Mouse (Mus musculus) left cerebral cortex, adult 18-20 months (tissue): ENCODE measurements around the gene Cps1. TPM values are rescaled to one million over a fixed set of nuclear protein-coding genes. Genes with fewer than 3 reads are reported as not detected.

Source experiments
- DNase-seq, 2 experiments: peaks; one replicate each; pipeline ENCODE4 v3.0.0; 2021 to 2022; ENCODE audit warnings: low spot score in 2 of 2, mixed read lengths in 1 of 2
- total RNA-seq, 2 experiments: library from RNA; stranded (reverse); gene quantifications; 2 replicates each; pipeline ENCODE4 v1.2.3; 2021

Cps1 gene
- total RNA-seq, 2 experiments from 2014 or later, result 0.46 to 0.47 TPM

DNA sequence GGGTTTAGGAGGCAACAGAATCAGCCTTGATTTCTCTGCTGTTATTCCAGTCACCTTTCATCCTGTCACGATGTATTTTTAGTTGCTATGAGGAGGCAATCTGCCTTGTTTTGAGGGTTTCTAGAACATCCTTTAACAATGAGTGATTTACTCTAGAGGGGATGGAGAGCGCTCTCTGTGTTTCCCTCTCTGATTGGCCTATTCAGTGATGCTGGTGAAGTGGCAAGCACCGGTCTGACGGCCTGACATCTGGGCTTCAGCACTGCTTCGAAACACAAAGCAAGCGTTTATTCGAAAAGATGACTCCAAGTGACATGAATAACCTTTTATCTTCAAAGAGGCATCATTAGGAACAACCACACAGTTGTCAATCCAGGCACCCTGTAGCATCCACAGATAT is 100.8 kb downstream of the Cps1 start:
- no peak for DNase-seq

- DNase-seq, result no peak
These were observed 112.0 kb downstream of the Cps1 start for GRCm38 (mm10) chr1:67234861-67235260.

DNA sequence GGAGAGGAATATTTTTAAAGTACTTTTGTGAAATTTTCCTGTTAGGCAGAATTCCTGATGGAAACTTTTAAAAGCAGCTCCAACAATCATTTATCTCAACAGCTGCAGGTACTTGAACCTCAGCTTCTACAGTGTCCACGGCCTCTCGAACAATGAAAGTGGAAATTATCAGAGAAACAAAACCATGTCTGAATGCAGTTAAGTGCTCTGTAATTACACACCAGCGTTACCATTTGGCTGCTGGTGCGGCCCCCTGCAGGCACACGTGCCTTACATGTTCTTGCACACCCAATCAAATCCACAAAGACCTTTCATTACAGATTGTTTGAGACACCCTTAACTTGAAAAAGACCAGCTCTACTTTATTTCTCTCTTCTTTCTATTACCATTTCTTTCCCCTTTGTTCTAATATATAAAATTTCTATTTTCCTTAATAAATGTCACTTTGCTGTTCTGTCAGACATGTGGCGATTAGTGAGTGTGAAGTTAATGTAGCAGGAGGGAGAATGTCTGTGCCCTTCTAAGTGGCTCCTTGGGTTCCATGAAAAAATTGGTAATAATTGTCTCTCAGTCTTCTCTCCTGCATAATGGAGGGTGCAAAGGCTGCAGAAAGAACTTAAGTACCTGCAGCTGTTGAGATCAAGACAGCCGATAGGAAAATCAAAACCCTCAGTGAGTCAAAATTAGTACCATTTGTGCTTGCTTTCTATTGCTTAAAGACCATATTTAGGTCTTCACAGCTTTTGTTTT is 112.8 kb downstream of the Cps1 start:
- DNase-seq, result no peak

GRCm38 (mm10) chr1:67238446-67238845 is 115.6 kb downstream of the Cps1 start:
- DNase-seq, result no peak

- DNase-seq, result no peak
These were observed 116.1 kb downstream of the Cps1 start for GRCm38 (mm10) chr1:67238941-67239340.

DNA sequence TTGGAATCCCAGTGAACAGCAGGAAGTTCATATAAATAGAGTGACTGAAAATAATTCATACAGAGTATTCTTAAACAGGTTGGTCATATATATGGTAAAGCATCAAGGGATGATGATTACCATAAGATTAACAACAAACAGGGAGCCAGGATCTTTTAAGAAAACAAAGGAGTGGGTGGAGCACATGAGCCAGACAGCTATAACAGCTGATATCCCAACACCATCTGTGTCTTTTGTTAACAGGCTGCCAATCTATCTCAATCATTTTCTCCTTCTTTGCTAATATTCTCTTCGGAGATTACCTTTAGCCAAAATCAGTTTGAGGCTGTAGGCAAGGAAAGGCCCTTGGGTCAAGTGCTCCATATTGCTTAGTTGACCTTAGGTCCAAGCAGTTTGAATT is 142.4 kb downstream of the Cps1 start:
- no peak for DNase-seq

GRCm38 (mm10) chr1:67267972-67268371 is 145.1 kb downstream of the Cps1 start:
- DNase-seq, result no peak

DNA sequence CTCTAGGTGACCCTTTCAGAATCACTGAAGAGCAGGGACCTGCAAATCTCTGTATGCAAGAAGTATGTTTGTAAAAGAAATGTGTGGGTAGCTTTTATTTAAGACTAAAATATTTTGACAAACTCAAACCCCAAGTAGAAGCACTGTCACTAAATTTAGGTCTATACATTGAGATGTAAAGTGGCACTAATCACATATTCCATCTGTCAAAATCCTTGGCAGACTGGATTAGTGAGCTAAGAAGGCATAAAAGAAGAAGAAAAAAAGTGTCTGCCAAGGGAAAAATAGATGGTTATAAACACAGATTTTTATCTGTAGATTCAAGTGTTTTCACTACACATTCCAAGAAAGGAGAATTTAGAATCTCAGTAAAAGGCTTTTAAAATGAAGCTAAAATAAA is 145.6 kb downstream of the Cps1 start:
- no peak for DNase-seq

GRCm38 (mm10) chr1:67276270-67276669 is 153.4 kb downstream of the Cps1 start:
- no peak for DNase-seq

Other genes starting within 250 kb of the Cps1 start
- gene Myl1, start 177.6 kb upstream of the Cps1 start, total RNA-seq, result under 1 TPM; 0.63 to 0.89 TPM
- gene Lancl1, start 84.2 kb upstream of the Cps1 start, total RNA-seq, result 100 to 1,000 TPM; 207 to 216 TPM